Mouse (Mus musculus): ENCODE measurements around the gene Bcl2l1. TPM values are rescaled to one million over a fixed set of nuclear protein-coding genes. Genes with fewer than 3 reads are reported as not detected.
A peak's percentile ranks its signal among the peaks of the same experiment; 100 is the strongest.

Bcl2l1 gene
- polyA plus RNA-seq, 1 experiment from 2014 or later, result 179 TPM

GRCm38 (mm10) chr2:152763310-152763709, 68.2 kb downstream of the Bcl2l1 start:
- DNase-seq (ENCODE audit: low spot score) (no peak), ATAC-seq (no peak)
- Histone ChIP-seq H3K9ac (ENCODE audit: low read length) (no peak overlapping the region), H3K27me3 (replicated peaks; ENCODE audit: control insufficient read depth, insufficient read depth, low read length) (no peaks in the 10 kb centered on the region), H3K9me3 (replicated peaks; ENCODE audit: control insufficient read depth, low read length) (no peaks in the 10 kb centered on the region), H3K4me1 (ENCODE audit: control insufficient read depth, insufficient read depth, low read length) (peaks cover 2% of the 10 kb centered on the region; the same call in 1 of the 2 replicates), H3K4me2 (ENCODE audit: low read length) (no peak overlapping the region), H3K36me3 (ENCODE audit: control insufficient read depth, insufficient read depth, low read length) (no peaks in the 10 kb centered on the region), H3K27ac (ENCODE audit: low read depth, low read length) (no peak overlapping the region), H3K4me3 (ENCODE audit: low read depth, low read length) (no peak overlapping the region)
- WGBS, result 80% methylated on average over 6 of the region's 6 CpGs

GRCm38 (mm10) chr2:152758351-152758750, 73.2 kb downstream of the Bcl2l1 start:
- 50% methylated on average over 4 of the region's 4 CpGs for WGBS
- H3K36me3 ChIP-seq (ENCODE audit: control insufficient read depth, insufficient read depth, low read length), result no peaks in the 10 kb centered on the region
- ATAC-seq, result no peak

GRCm38 (mm10) chr2:152757478-152757877, 74.0 kb downstream of the Bcl2l1 start:
- DNase-seq (ENCODE audit: low spot score) (peak; percentile 40), ATAC-seq (no peak)
- Histone ChIP-seq H3K27me3 (replicated peaks; ENCODE audit: control insufficient read depth, insufficient read depth, low read length) (no peaks in the 10 kb centered on the region), H3K4me1 (ENCODE audit: control insufficient read depth, insufficient read depth, low read length) (peaks cover 8% of the 10 kb centered on the region), H3K36me3 (ENCODE audit: control insufficient read depth, insufficient read depth, low read length) (no peaks in the 10 kb centered on the region), H3K9me3 (replicated peaks; ENCODE audit: control insufficient read depth, low read length) (no peaks in the 10 kb centered on the region), H3K27ac (ENCODE audit: low read depth, low read length) (no peak overlapping the region), H3K9ac (ENCODE audit: low read length) (no peak overlapping the region), H3K4me3 (ENCODE audit: low read depth, low read length) (no peak overlapping the region), H3K4me2 (ENCODE audit: low read length) (no peak overlapping the region)
- 77% methylated on average over 2 of the region's 2 CpGs for WGBS

More at GRCm38 (mm10) chr2:152758351-152758750, 73.2 kb downstream of the Bcl2l1 start:
- Histone ChIP-seq H3K4me2 (ENCODE audit: low read length) (no peak overlapping the region), H3K9ac (ENCODE audit: low read length) (no peak overlapping the region), H3K27me3 (replicated peaks; ENCODE audit: control insufficient read depth, insufficient read depth, low read length) (no peaks in the 10 kb centered on the region), H3K4me1 (ENCODE audit: control insufficient read depth, insufficient read depth, low read length) (peaks cover 8% of the 10 kb centered on the region), H3K27ac (ENCODE audit: low read depth, low read length) (no peak overlapping the region), H3K9me3 (replicated peaks; ENCODE audit: control insufficient read depth, low read length) (no peaks in the 10 kb centered on the region), H3K4me3 (ENCODE audit: low read depth, low read length) (no peak overlapping the region)
- DNase-seq (ENCODE audit: low spot score), result no peak

- WGBS, result 69% methylated on average over 17 of the region's 17 CpGs
- no peaks in the 10 kb centered on the region for H3K9me3 ChIP-seq (replicated peaks; ENCODE audit: control insufficient read depth, low read length)
- peaks cover 8% of the 10 kb centered on the region for H3K4me1 ChIP-seq (ENCODE audit: control insufficient read depth, insufficient read depth, low read length)
- DNase-seq (ENCODE audit: low spot score) (no peak), ATAC-seq (no peak)
- no peak overlapping the region for H3K4me3 ChIP-seq (ENCODE audit: low read depth, low read length)
- no peak overlapping the region for H3K9ac ChIP-seq (ENCODE audit: low read length)
- no peaks in the 10 kb centered on the region for H3K27me3 ChIP-seq (replicated peaks; ENCODE audit: control insufficient read depth, insufficient read depth, low read length)
- no peak overlapping the region for H3K27ac ChIP-seq (ENCODE audit: low read depth, low read length)
- H3K36me3 ChIP-seq (ENCODE audit: control insufficient read depth, insufficient read depth, low read length), result no peaks in the 10 kb centered on the region
- H3K4me2 ChIP-seq (ENCODE audit: low read length), result no peak overlapping the region
Observed at GRCm38 (mm10) chr2:152756474-152757393, 74.8 kb downstream of the Bcl2l1 start.

GRCm38 (mm10) chr2:152753944-152754711, 77.4 kb downstream of the Bcl2l1 start, which contains the start of gene Cox4i2:
Cox4i2 (plus strand) TSS chr2:152754173.
- peak; percentile 23; the same call in 1 of the 2 replicates for ATAC-seq
- H3K4me3 ChIP-seq (ENCODE audit: low read depth, low read length), result peak within 1 kb of the TSS; percentile 6; the same call in 1 of the 2 replicates
- WGBS, result 3% methylated on average over 30 of the region's 30 CpGs
- H3K27me3 ChIP-seq (replicated peaks; ENCODE audit: control insufficient read depth, insufficient read depth, low read length), result no peaks in the 10 kb centered on the region
- no peaks in the 10 kb centered on the region for H3K9me3 ChIP-seq (replicated peaks; ENCODE audit: control insufficient read depth, low read length)
- peak within 1 kb of the TSS; percentile 43 for H3K4me2 ChIP-seq (ENCODE audit: low read length)
- no peaks in the 10 kb centered on the region for H3K36me3 ChIP-seq (ENCODE audit: control insufficient read depth, insufficient read depth, low read length)
- H3K4me1 ChIP-seq (ENCODE audit: control insufficient read depth, insufficient read depth, low read length), result peaks cover 8% of the 10 kb centered on the region
- H3K27ac ChIP-seq (ENCODE audit: low read depth, low read length), result no peak within 1 kb of the TSS
- DNase-seq (ENCODE audit: low spot score), result no peak
- H3K9ac ChIP-seq (ENCODE audit: low read length), result peak within 1 kb of the TSS; percentile 45

GRCm38 (mm10) chr2:152742435-152742834, 89.1 kb downstream of the Bcl2l1 start:
- H3K27me3 ChIP-seq (replicated peaks; ENCODE audit: control insufficient read depth, insufficient read depth, low read length), result peaks cover 6% of the 10 kb centered on the region; the same call in 1 of the 2 replicates
- H3K4me3 ChIP-seq (ENCODE audit: low read depth, low read length), result no peak overlapping the region
- H3K27ac ChIP-seq (ENCODE audit: low read depth, low read length), result no peak overlapping the region
- no peaks in the 10 kb centered on the region for H3K36me3 ChIP-seq (ENCODE audit: control insufficient read depth, insufficient read depth, low read length)
- 20% methylated on average over 10 of the region's 10 CpGs for WGBS
- no peak overlapping the region for H3K4me2 ChIP-seq (ENCODE audit: low read length)
- peaks cover 14% of the 10 kb centered on the region; the same call in 1 of the 2 replicates for H3K4me1 ChIP-seq (ENCODE audit: control insufficient read depth, insufficient read depth, low read length)
- ATAC-seq (peak; percentile 67), DNase-seq (ENCODE audit: low spot score) (peak; percentile 41)
- H3K9ac ChIP-seq (ENCODE audit: low read length), result no peak overlapping the region
- no peaks in the 10 kb centered on the region for H3K9me3 ChIP-seq (replicated peaks; ENCODE audit: control insufficient read depth, low read length)

GRCm38 (mm10) chr2:152741153-152742041, 90.1 kb downstream of the Bcl2l1 start:
- DNase-seq (ENCODE audit: low spot score) (peak; percentile 68), ATAC-seq (peak; percentile 30; the same call in 1 of the 2 replicates)
- Histone ChIP-seq H3K4me2 (ENCODE audit: low read length) (no peak overlapping the region), H3K27me3 (replicated peaks; ENCODE audit: control insufficient read depth, insufficient read depth, low read length) (peaks cover 8% of the 10 kb centered on the region), H3K27ac (ENCODE audit: low read depth, low read length) (no peak overlapping the region), H3K4me3 (ENCODE audit: low read depth, low read length) (no peak overlapping the region), H3K36me3 (ENCODE audit: control insufficient read depth, insufficient read depth, low read length) (no peaks in the 10 kb centered on the region), H3K9me3 (replicated peaks; ENCODE audit: control insufficient read depth, low read length) (no peaks in the 10 kb centered on the region), H3K9ac (ENCODE audit: low read length) (no peak overlapping the region), H3K4me1 (ENCODE audit: control insufficient read depth, insufficient read depth, low read length) (peaks cover 18% of the 10 kb centered on the region)
- WGBS, result 48% methylated on average over 13 of the region's 14 CpGs

- 76% methylated on average over 5 of the region's 5 CpGs for WGBS
- Histone ChIP-seq H3K27me3 (replicated peaks; ENCODE audit: control insufficient read depth, insufficient read depth, low read length) (peaks cover 11% of the 10 kb centered on the region), H3K4me3 (ENCODE audit: low read depth, low read length) (no peak overlapping the region), H3K9ac (ENCODE audit: low read length) (no peak overlapping the region), H3K36me3 (ENCODE audit: control insufficient read depth, insufficient read depth, low read length) (no peaks in the 10 kb centered on the region), H3K4me2 (ENCODE audit: low read length) (no peak overlapping the region), H3K4me1 (ENCODE audit: control insufficient read depth, insufficient read depth, low read length) (peaks cover 26% of the 10 kb centered on the region), H3K9me3 (replicated peaks; ENCODE audit: control insufficient read depth, low read length) (no peaks in the 10 kb centered on the region), H3K27ac (ENCODE audit: low read depth, low read length) (no peak overlapping the region)
- no peak for DNase-seq (ENCODE audit: low spot score)
- no peak for ATAC-seq
Observed at GRCm38 (mm10) chr2:152740490-152740889, 91.0 kb downstream of the Bcl2l1 start.

All from forebrain, embryonic 14.5 days (tissue).